Mouse (Mus musculus): ENCODE results near the gene Cutal. TPM values are rescaled to one million over a fixed set of nuclear protein-coding genes. Genes with fewer than 3 reads are reported as not detected.

Cutal gene
- polyA plus RNA-seq, 1 experiment from 2014 or later, result 0.57 TPM

GRCm38 (mm10) chr2:34914823-34915082 lies 40.6 kb downstream of the Cutal start:
- H3K4me3 ChIP-seq (ENCODE audit: low read depth, low read length), result no peak overlapping the region
- no peak for ATAC-seq (ENCODE audit: insufficient read depth)
- H3K9me3 ChIP-seq (ENCODE audit: low read depth, low read length), result no peaks in the 10 kb centered on the region
- no peak for TF ChIP-seq CTCF (IDR thresholded peaks at IDR 0.05; ENCODE audit: low read depth)
- H3K27me3 ChIP-seq (ENCODE audit: insufficient read depth, low read length), result 0 out of 2 replicates have a peak, but pooled peaks cover 14% of the 10 kb centered on the region
- no peak for DNase-seq
- H3K4me1 ChIP-seq (ENCODE audit: insufficient read depth), result peaks cover 4% of the 10 kb centered on the region; the same call in 1 of the 2 replicates
- no peaks in the 10 kb centered on the region for H3K36me3 ChIP-seq (ENCODE audit: insufficient read depth)
- 0 out of 2 replicates have a peak overlapping the region, but pooled peaks have one; percentile 30 for H3K27ac ChIP-seq (ENCODE audit: low read depth)
- WGBS, result 17% methylated on average over 2 of the region's 2 CpGs
- peak overlapping the region; percentile 90 for H3K4me2 ChIP-seq
- no peak overlapping the region; the same call in 1 of the 2 replicates for H3K9ac ChIP-seq

GRCm38 (mm10) chr2:34915103-34915502 lies 40.9 kb downstream of the Cutal start:
- Histone ChIP-seq H3K4me2 (no peak overlapping the region; the same call in 1 of the 2 replicates), H3K27ac (ENCODE audit: low read depth) (0 out of 2 replicates have a peak overlapping the region, but pooled peaks have one; percentile 30), H3K36me3 (ENCODE audit: insufficient read depth) (no peaks in the 10 kb centered on the region), H3K4me1 (ENCODE audit: insufficient read depth) (peaks cover 4% of the 10 kb centered on the region; the same call in 1 of the 2 replicates), H3K9me3 (ENCODE audit: low read depth, low read length) (no peaks in the 10 kb centered on the region), H3K27me3 (ENCODE audit: insufficient read depth, low read length) (0 out of 2 replicates have a peak, but pooled peaks cover 14% of the 10 kb centered on the region), H3K9ac (no peak overlapping the region), H3K4me3 (ENCODE audit: low read depth, low read length) (no peak overlapping the region)
- DNase-seq (no peak), ATAC-seq (ENCODE audit: insufficient read depth) (no peak)
- TF ChIP-seq CTCF (IDR thresholded peaks at IDR 0.05; ENCODE audit: low read depth), result no peak
- WGBS, result 36% methylated on average over 2 of the region's 2 CpGs

GRCm38 (mm10) chr2:34920144-34920543 lies 45.9 kb downstream of the Cutal start:
- Histone ChIP-seq H3K27ac (ENCODE audit: low read depth) (no peak overlapping the region), H3K4me1 (ENCODE audit: insufficient read depth) (no peaks in the 10 kb centered on the region), H3K9ac (no peak overlapping the region), H3K36me3 (ENCODE audit: insufficient read depth) (no peaks in the 10 kb centered on the region), H3K27me3 (ENCODE audit: insufficient read depth, low read length) (no peaks in the 10 kb centered on the region), H3K4me2 (no peak overlapping the region), H3K4me3 (ENCODE audit: low read depth, low read length) (no peak overlapping the region), H3K9me3 (ENCODE audit: low read depth, low read length) (no peaks in the 10 kb centered on the region)
- ATAC-seq (ENCODE audit: insufficient read depth), result no peak
- no peak for TF ChIP-seq CTCF (IDR thresholded peaks at IDR 0.05; ENCODE audit: low read depth)
- 23% methylated on average over 2 of the region's 2 CpGs for WGBS
- no peak for DNase-seq

- no peak overlapping the region for H3K4me3 ChIP-seq (ENCODE audit: low read depth, low read length)
- no peak for TF ChIP-seq CTCF (IDR thresholded peaks at IDR 0.05; ENCODE audit: low read depth)
- no peak overlapping the region for H3K27ac ChIP-seq (ENCODE audit: low read depth)
- H3K9ac ChIP-seq, result no peak overlapping the region
- no peaks in the 10 kb centered on the region for H3K9me3 ChIP-seq (ENCODE audit: low read depth, low read length)
- ATAC-seq (ENCODE audit: insufficient read depth) (no peak), DNase-seq (no peak)
- no peaks in the 10 kb centered on the region for H3K4me1 ChIP-seq (ENCODE audit: insufficient read depth)
- 8% methylated on average over 2 of the region's 2 CpGs for WGBS
- H3K4me2 ChIP-seq, result no peak overlapping the region
- H3K27me3 ChIP-seq (ENCODE audit: insufficient read depth, low read length), result no peaks in the 10 kb centered on the region
- no peaks in the 10 kb centered on the region for H3K36me3 ChIP-seq (ENCODE audit: insufficient read depth)
These were observed 48.5 kb downstream of the Cutal start for GRCm38 (mm10) chr2:34922729-34923128.

- WGBS, result 50% methylated on average over 5 of the region's 5 CpGs
- H3K9me3 ChIP-seq (ENCODE audit: low read depth, low read length), result no peaks in the 10 kb centered on the region
- H3K36me3 ChIP-seq (ENCODE audit: insufficient read depth), result no peaks in the 10 kb centered on the region
- no peak overlapping the region for H3K27ac ChIP-seq (ENCODE audit: low read depth)
- H3K4me1 ChIP-seq (ENCODE audit: insufficient read depth), result no peaks in the 10 kb centered on the region
- ATAC-seq (ENCODE audit: insufficient read depth), result no peak
- no peaks in the 10 kb centered on the region for H3K27me3 ChIP-seq (ENCODE audit: insufficient read depth, low read length)
- TF ChIP-seq CTCF (IDR thresholded peaks at IDR 0.05; ENCODE audit: low read depth), result no peak
- DNase-seq, result no peak
- no peak overlapping the region for H3K4me2 ChIP-seq
- H3K9ac ChIP-seq, result no peak overlapping the region
- H3K4me3 ChIP-seq (ENCODE audit: low read depth, low read length), result no peak overlapping the region
These were observed 53.1 kb downstream of the Cutal start for GRCm38 (mm10) chr2:34927320-34927719.

GRCm38 (mm10) chr2:34937460-34937859 lies 63.3 kb downstream of the Cutal start:
- H3K36me3 ChIP-seq (ENCODE audit: insufficient read depth), result no peaks in the 10 kb centered on the region
- DNase-seq, result no peak
- WGBS, result 6% methylated on average over 5 of the region's 5 CpGs

GRCm38 (mm10) chr2:34938269-34939208 lies 64.3 kb downstream of the Cutal start:
- no peaks in the 10 kb centered on the region for H3K36me3 ChIP-seq (ENCODE audit: insufficient read depth)
- no peaks in the 10 kb centered on the region for H3K4me1 ChIP-seq (ENCODE audit: insufficient read depth)
- no peak for TF ChIP-seq CTCF (IDR thresholded peaks at IDR 0.05; ENCODE audit: low read depth)
- WGBS, result 54% methylated on average over 8 of the region's 8 CpGs
- H3K9me3 ChIP-seq (ENCODE audit: low read depth, low read length), result no peaks in the 10 kb centered on the region
- no peak overlapping the region for H3K27ac ChIP-seq (ENCODE audit: low read depth)
- H3K9ac ChIP-seq, result no peak overlapping the region
- H3K27me3 ChIP-seq (ENCODE audit: insufficient read depth, low read length), result no peaks in the 10 kb centered on the region
- DNase-seq (peak; percentile 5), ATAC-seq (ENCODE audit: insufficient read depth) (0 out of 2 replicates have a peak, but pooled peaks have one; percentile 35)
- no peak overlapping the region for H3K4me3 ChIP-seq (ENCODE audit: low read depth, low read length)
- no peak overlapping the region for H3K4me2 ChIP-seq

More at GRCm38 (mm10) chr2:34937460-34937859, 63.3 kb downstream of the Cutal start:
- no peaks in the 10 kb centered on the region for H3K4me1 ChIP-seq (ENCODE audit: insufficient read depth)
- ATAC-seq (ENCODE audit: insufficient read depth), result no peak
- TF ChIP-seq CTCF (IDR thresholded peaks at IDR 0.05; ENCODE audit: low read depth), result no peak
- H3K4me3 ChIP-seq (ENCODE audit: low read depth, low read length), result no peak overlapping the region
- H3K9me3 ChIP-seq (ENCODE audit: low read depth, low read length), result no peaks in the 10 kb centered on the region
- H3K27me3 ChIP-seq (ENCODE audit: insufficient read depth, low read length), result no peaks in the 10 kb centered on the region
- no peak overlapping the region for H3K4me2 ChIP-seq
- H3K9ac ChIP-seq, result no peak overlapping the region
- H3K27ac ChIP-seq (ENCODE audit: low read depth), result no peak overlapping the region
